Mouse (Mus musculus) heart, postnatal 0 days (tissue): Measurements from ENCODE around the gene Rps2.
A peak's percentile ranks its signal among the peaks of the same experiment; 100 is the strongest.

ENCODE experiments used
- CTCF ChIP-seq: IDR thresholded peaks from 2 replicates; pipeline ENCODE4 v1.5.1; 2016; ENCODE audit warnings: antibody characterized with exemption, control low read depth, low read depth
- EP300 ChIP-seq: IDR thresholded peaks from 2 replicates; pipeline ENCODE4 v1.6.1; 2016; ENCODE audit warnings: antibody characterized with exemption, low read depth

- peak; percentile 41; the same call in 1 of the 2 replicates for TF ChIP-seq EP300
- no peak for TF ChIP-seq CTCF
Observed at GRCm38 (mm10) chr17:24669545-24670245, 48.2 kb upstream of the Rps2 start, which contains the start of gene Zfp598.
